Mouse (Mus musculus): Measurements from ENCODE around the gene Gm20708.

DNA sequence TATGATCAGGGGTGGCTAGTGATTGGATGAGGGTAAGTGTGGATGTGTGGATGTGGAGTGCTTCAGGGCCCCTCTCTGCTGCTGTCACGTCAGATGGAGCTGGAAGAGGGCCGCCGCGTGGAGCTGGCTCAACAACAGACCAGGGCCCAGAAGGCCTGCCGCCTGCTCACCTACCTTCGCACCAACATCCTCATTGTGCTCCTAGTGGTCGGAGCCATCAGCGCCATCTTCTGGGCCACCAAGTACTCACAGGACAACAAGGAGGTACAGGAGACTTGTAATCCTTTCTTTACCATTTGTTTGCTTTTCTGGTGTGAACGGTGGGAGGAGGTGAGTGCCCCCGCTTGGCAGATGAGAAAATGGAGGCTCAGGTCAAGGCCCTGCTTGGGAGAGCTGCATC lies 23.2 kb upstream of the Gm20708 start:
- TF ChIP-seq CTCF (conservative IDR thresholded peaks at IDR 0.05; ENCODE audit: low read length): peak; percentile 31
- no peak for TF ChIP-seq POU5F1 (IDR thresholded peaks at IDR 0.05; ENCODE audit: borderline replicate concordance, low read length)
- no peak for TF ChIP-seq NANOG (IDR thresholded peaks at IDR 0.05; ENCODE audit: borderline replicate concordance, low read length)

Measured in E14TG2a.4 (cell line).